8 mouse cellular contexts compared by ENCODE assay signal in the genomic region with DNA sequence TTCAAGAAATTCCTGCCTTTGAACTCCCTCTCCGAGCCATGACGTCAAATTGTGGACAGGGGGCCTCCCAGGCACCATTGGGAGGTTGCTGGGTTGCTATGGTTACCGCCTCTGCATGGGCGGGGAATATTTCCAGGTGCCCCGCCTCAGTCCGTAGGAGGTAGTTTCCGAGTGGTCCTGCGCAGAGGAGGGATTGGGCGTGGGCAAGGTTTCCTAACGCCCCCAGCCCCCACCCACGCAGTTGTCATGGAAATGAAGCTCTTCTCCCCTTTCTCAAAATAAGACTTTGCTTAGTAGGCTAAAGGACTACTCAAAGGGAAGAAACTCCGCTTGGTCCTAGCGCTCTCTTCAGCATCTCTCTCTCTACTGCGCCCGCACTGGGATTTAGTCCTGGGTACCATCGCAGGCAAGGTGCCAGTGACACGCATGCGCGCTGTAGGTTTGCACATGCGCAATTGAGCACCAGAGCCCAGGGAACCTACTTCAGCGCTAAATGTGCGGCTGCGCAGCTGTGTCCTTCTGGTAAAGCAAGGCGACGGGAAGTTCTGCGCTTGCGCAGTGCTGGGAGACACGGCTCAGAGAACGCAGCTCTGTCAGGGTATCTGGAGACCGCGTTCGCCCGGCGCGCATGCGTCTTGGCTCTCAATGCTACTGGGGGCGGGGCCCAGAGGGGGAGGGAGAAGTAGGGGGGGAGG. TPM values are rescaled to one million over a fixed set of nuclear protein-coding genes. Genes with fewer than 3 reads are reported as not detected.
DNase-seq lines count a peak whose midpoint lies in the region; ATAC-seq and TF ChIP-seq lines count a peak whose summit lies in the region.

A gene (plus strand): TSS at position 645 of the 695 bp plus-strand sequence.

- H3K9me3 ChIP-seq in forebrain, embryonic 10.5 days = no peaks in the 10 kb centered on the region
- H3K9me3 ChIP-seq in heart, embryonic 15.5 days (replicated peaks) = no peaks in the 10 kb centered on the region
- no peaks in the 10 kb centered on the region for H3K9me3 ChIP-seq in liver, embryonic 14.5 days (ENCODE audit: control insufficient read depth, low read length)
- no peaks in the 10 kb centered on the region for H3K9me3 ChIP-seq in neural tube, embryonic 11.5 days (ENCODE audit: control insufficient read depth, low read length)
- H3K9me3 ChIP-seq in stomach, postnatal 0 days (ENCODE audit: control insufficient read depth, low read length) = no peaks in the 10 kb centered on the region

- H3K4me2 ChIP-seq in heart, embryonic 15.5 days = peak within 1 kb of the TSS; percentile 88
- H3K4me2 ChIP-seq in liver, embryonic 14.5 days (ENCODE audit: low read depth) = peak within 1 kb of the TSS; percentile 66
- H3K4me2 ChIP-seq in neural tube, embryonic 11.5 days (ENCODE audit: low read depth) = peak within 1 kb of the TSS; percentile 73
- H3K4me2 ChIP-seq in stomach, postnatal 0 days (replicated peaks; ENCODE audit: low read depth) = peak within 1 kb of the TSS; percentile 77

- H3K27me3 ChIP-seq in forebrain, embryonic 10.5 days (ENCODE audit: poor library complexity, severe bottlenecking) = peaks cover 49% of the 10 kb centered on the region
- H3K27me3 ChIP-seq in heart, embryonic 15.5 days = peaks cover 40% of the 10 kb centered on the region
- peaks cover 48% of the 10 kb centered on the region for H3K27me3 ChIP-seq in liver, embryonic 14.5 days (ENCODE audit: control insufficient read depth, insufficient read depth, low read length)
- peaks cover 18% of the 10 kb centered on the region for H3K27me3 ChIP-seq in neural tube, embryonic 11.5 days (ENCODE audit: control insufficient read depth, insufficient read depth, low read length)
- no peaks in the 10 kb centered on the region for H3K27me3 ChIP-seq in stomach, postnatal 0 days (ENCODE audit: control insufficient read depth, insufficient read depth, low read length)

- H3K36me3 ChIP-seq in forebrain, embryonic 10.5 days (replicated peaks) = no peaks in the 10 kb centered on the region
- no peaks in the 10 kb centered on the region for H3K36me3 ChIP-seq in heart, embryonic 15.5 days
- no peaks in the 10 kb centered on the region for H3K36me3 ChIP-seq in liver, embryonic 14.5 days (replicated peaks; ENCODE audit: control insufficient read depth, insufficient read depth, low read depth)
- no peaks in the 10 kb centered on the region for H3K36me3 ChIP-seq in neural tube, embryonic 11.5 days (ENCODE audit: control insufficient read depth, insufficient read depth, low read length)
- no peaks in the 10 kb centered on the region for H3K36me3 ChIP-seq in stomach, postnatal 0 days (ENCODE audit: control insufficient read depth, insufficient read depth, low read length)

- WGBS in forebrain, embryonic 10.5 days = under 1% methylated on average over 36 of the region's 37 CpGs
- 0% methylated on average over 37 of the region's 37 CpGs for WGBS in heart, embryonic 15.5 days
- WGBS in liver, embryonic 14.5 days (ENCODE audit: insufficient replicate concordance) = under 1% methylated on average over 37 of the region's 37 CpGs
- under 1% methylated on average over 37 of the region's 37 CpGs for WGBS in neural tube, embryonic 11.5 days
- under 1% methylated on average over 37 of the region's 37 CpGs for WGBS in stomach, postnatal 0 days

- peak within 1 kb of the TSS; percentile 55 for H3K4me3 ChIP-seq in forebrain, embryonic 10.5 days
- H3K4me3 ChIP-seq in heart, embryonic 15.5 days = peak within 1 kb of the TSS; percentile 56
- H3K4me3 ChIP-seq in liver, embryonic 14.5 days (ENCODE audit: insufficient read depth in 1 of 2, low read depth in 2 of 2, low read length in 2 of 2) = peak within 1 kb of the TSS; percentile 36 to 48
- H3K4me3 ChIP-seq in neural tube, embryonic 11.5 days (ENCODE audit: low read depth, low read length) = peak within 1 kb of the TSS; percentile 49
- H3K4me3 ChIP-seq in stomach, postnatal 0 days (ENCODE audit: low read depth, low read length) = peak within 1 kb of the TSS; percentile 46

- DNase-seq in CD8-positive naive resting alpha-beta T cell, adult 2 months (ENCODE audit: low read depth in 2 of 2, low spot score in 2 of 2) = peak; percentile 94 to 96
- DNase-seq in c-Kit-positive CD71-negative TER-119-negative erythroid progenitor cells, embryonic 14.5 days (ENCODE audit: low read depth) = peak; percentile 99
- DNase-seq in forebrain, embryonic 10.5 days (ENCODE audit: extremely low spot score, low spot score) = peak; percentile 100
- peak; percentile 100 for DNase-seq in kidney, postnatal 25 days
- DNase-seq in liver, embryonic 14.5 days (ENCODE audit: low read depth in 3 of 3, low spot score in 3 of 3) = peak; percentile 92
- DNase-seq in neural tube, embryonic 11.5 days (ENCODE audit: low spot score) = peak; percentile 100
- peak; percentile 98 for DNase-seq in stomach, postnatal 0 days (ENCODE audit: low spot score)

- peak within 1 kb of the TSS; percentile 59 for H3K9ac ChIP-seq in heart, embryonic 15.5 days
- no peak within 1 kb of the TSS for H3K9ac ChIP-seq in liver, embryonic 14.5 days (replicated peaks)
- H3K9ac ChIP-seq in neural tube, embryonic 11.5 days (ENCODE audit: low read length) = peak within 1 kb of the TSS; percentile 63
- H3K9ac ChIP-seq in stomach, postnatal 0 days (ENCODE audit: low read length) = peak within 1 kb of the TSS; percentile 57

- H3K27ac ChIP-seq in forebrain, embryonic 10.5 days = peak within 1 kb of the TSS; percentile 82
- peak within 1 kb of the TSS; percentile 73 for H3K27ac ChIP-seq in heart, embryonic 15.5 days
- H3K27ac ChIP-seq in liver, embryonic 14.5 days = no peak within 1 kb of the TSS
- peak within 1 kb of the TSS; percentile 85 for H3K27ac ChIP-seq in neural tube, embryonic 11.5 days (ENCODE audit: low read depth, low read length)
- no peak within 1 kb of the TSS for H3K27ac ChIP-seq in stomach, postnatal 0 days (replicated peaks)

- TF ChIP-seq CTCF in liver, embryonic 14.5 days (IDR thresholded peaks at IDR 0.05; ENCODE audit: low read depth) = no peak
- TF ChIP-seq CTCF in stomach, postnatal 0 days (IDR thresholded peaks at IDR 0.05; ENCODE audit: low read depth) = peak; percentile 1; the same call in 1 of the 2 replicates

- TF ChIP-seq EP300 in liver, embryonic 14.5 days (IDR thresholded peaks at IDR 0.05; ENCODE audit: low read depth) = no peak
- TF ChIP-seq EP300 in stomach, postnatal 0 days (optimal IDR thresholded peaks at IDR 0.05) = no peak

- ATAC-seq in heart, embryonic 15.5 days (replicated peaks; ENCODE audit: insufficient number of reproducible peaks, insufficient read depth, low FRiP score, low read depth) = peak; percentile 94
- ATAC-seq in liver, embryonic 14.5 days (ENCODE audit: insufficient read depth) = peak; percentile 87
- peak; percentile 90 for ATAC-seq in neural tube, embryonic 11.5 days (ENCODE audit: insufficient read depth, low FRiP score, low TSS enrichment)
- ATAC-seq in stomach, postnatal 0 days (ENCODE audit: low FRiP score, low TSS enrichment) = peak; percentile 95

- H3K4me1 ChIP-seq in forebrain, embryonic 10.5 days = peaks cover 35% of the 10 kb centered on the region
- H3K4me1 ChIP-seq in heart, embryonic 15.5 days (replicated peaks) = peaks cover 24% of the 10 kb centered on the region
- peaks cover 0 to 5% of the 10 kb centered on the region in 2 experiments; a peak in 1 of 4 replicates for H3K4me1 ChIP-seq in liver, embryonic 14.5 days (replicated peaks; ENCODE audit: control insufficient read depth in 2 of 2, insufficient read depth in 2 of 2, low read length in 1 of 2)
- peaks cover 3% of the 10 kb centered on the region; the same call in 1 of the 2 replicates for H3K4me1 ChIP-seq in neural tube, embryonic 11.5 days (ENCODE audit: control insufficient read depth, insufficient read depth, low read length)
- peaks cover 4% of the 10 kb centered on the region for H3K4me1 ChIP-seq in stomach, postnatal 0 days (replicated peaks; ENCODE audit: control insufficient read depth, insufficient read depth)

RNA-seq across cellular contexts. Expression of the gene that starts here (rescaled TPM):
- 3.9 and 4.4 TPM in 2 replicates for polyA plus RNA-seq in forebrain, embryonic 10.5 days (2016; fragmentation: Nextera tagmentation; extraction: Ambion mirVana)
- polyA plus RNA-seq in heart, embryonic 15.5 days (2015; fragmentation: Nextera tagmentation; extraction: Ambion mirVana) = 2.2 and 2.3 TPM in 2 replicates
- 0.20 and 0.21 TPM in 2 replicates for polyA plus RNA-seq in liver, embryonic 14.5 days (2012; rRNA removed)
- 0.30 and 0.34 TPM in 2 replicates for polyA plus RNA-seq in liver, embryonic 14.5 days (2014; fragmentation: Nextera tagmentation; extraction: Ambion mirVana)
- polyA plus RNA-seq in neural tube, embryonic 11.5 days (2014; fragmentation: Nextera tagmentation; extraction: Ambion mirVana) = 4.4 and 4.7 TPM in 2 replicates
- polyA plus RNA-seq in stomach, postnatal 0 days (2015; fragmentation: Nextera tagmentation; extraction: Ambion mirVana) = 1.3 and 1.4 TPM in 2 replicates

Comparison
In these comparisons a context has a peak if more than half of its experiments do, and no peak if none do; other contexts are left out.
1. Peak in DNase-seq, ATAC-seq, H3K4me3 ChIP-seq and H3K4me2 ChIP-seq in liver, embryonic 14.5 days; RNA of the gene not detected or under 1 TPM.
2. H3K27ac ChIP-seq: peak in forebrain, embryonic 10.5 days (single experiment), heart, embryonic 15.5 days (single experiment) and neural tube, embryonic 11.5 days (single experiment); none in liver, embryonic 14.5 days (single experiment) and stomach, postnatal 0 days (single experiment).
3. Peak in every context shown above with its lines, with median percentiles within 50 percentile points of each other: DNase-seq, H3K4me3 ChIP-seq, ATAC-seq and H3K4me2 ChIP-seq.